Mouse (Mus musculus) cerebellum, postnatal 36 days (tissue): ENCODE measurements around the gene Tent5c.

Source experiments
- DNase-seq, 2 experiments: peaks; one replicate each; pipeline ENCODE4 v3.0.0; 2021 to 2022; ENCODE audit warnings: mixed read lengths in 2 of 2

Gene Tent5c

DNA sequence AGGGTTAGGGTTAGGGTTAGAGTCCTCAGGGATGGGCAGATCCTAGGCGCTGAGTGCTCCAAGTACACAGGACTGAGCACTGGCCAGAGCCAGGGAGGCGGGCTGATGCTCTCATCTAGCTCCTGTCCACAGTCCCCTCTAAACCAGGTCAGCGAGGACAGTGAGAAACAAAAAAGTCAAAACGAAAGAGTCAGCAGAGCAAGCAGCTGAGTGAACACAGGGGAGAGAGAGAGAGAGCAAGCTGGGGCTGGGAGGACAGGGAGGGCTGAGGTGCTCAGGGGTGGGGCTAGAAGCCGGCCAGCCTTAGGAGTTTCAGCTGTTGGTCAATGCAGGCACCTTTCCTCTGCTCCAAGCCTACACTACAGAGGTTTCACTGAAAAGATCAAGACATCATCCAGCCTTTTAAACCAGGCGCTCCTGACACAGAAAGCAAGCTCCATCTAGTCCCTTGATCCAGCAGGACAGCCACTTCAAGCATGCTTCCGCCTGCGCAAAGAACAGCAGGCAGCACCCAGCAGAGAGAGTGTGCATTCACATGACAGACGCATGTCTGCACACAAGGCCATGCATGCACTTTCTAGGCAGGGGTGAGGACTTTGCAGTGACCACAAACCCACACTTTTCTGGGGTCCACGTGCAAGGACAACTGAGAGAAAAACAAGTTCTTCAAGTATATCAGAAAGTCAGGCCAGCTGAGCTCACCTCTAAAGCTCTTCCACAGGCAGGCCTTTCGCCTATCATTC is 3.6 kb downstream of the Tent5c start:
- no peak for DNase-seq

DNA sequence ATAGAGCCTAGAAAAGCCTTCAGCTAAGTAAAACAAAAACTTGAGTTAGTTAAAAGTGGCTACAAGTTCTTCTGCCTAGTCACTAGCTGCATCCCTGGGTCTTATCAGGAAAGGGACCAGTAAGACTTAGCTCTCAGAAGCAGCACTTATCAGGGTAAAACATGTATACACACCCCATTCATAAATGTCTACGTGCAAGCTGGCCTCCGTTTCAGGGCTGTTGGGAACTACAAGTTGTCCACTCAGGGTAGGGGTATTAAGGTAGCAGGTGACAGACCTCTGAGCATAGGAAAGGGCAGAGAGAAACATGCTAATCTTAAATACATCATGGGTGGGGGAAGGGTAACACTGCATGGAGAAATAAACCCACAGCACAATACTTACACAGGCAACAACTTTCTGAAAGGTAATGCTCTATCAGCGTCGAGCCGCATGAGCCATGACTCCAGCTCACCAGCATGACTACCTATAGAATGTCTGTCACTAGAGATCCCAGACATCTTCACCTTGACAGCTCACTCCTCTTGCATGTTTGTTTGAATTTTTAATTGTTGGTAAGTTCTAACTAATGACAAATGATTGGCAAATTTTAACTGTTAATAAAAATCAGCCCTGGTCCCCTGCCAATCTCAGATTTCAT is 6.0 kb downstream of the Tent5c start:
- DNase-seq: no peak

DNA sequence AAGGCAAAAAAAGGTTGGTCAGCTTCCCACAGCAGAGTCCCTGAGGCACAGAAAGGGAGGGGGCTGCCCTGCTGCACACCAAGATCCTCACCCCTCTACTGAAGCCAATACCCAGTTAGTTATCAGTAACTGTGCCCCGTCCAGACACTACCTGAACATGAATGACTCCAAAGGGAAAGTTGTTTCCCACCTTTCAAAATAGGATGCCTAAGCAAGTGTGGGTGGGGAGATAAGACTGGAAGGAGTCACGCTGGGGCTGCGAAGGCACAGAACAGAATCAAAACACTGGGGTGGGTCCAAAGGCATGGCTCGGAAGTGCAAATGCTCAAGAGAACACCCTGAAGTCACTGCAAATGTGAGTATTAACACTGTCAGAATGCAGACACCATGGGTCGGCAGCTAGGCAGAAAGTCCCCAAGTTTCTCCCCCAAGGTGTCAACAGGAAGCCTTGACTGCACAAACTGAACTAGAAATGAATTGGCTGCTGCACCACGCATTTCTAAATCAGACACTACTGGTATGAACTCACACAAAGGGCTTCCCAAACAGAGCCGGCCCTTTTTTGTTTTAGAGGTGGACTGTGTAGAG is 6.7 kb downstream of the Tent5c start:
- no peak for DNase-seq

DNA sequence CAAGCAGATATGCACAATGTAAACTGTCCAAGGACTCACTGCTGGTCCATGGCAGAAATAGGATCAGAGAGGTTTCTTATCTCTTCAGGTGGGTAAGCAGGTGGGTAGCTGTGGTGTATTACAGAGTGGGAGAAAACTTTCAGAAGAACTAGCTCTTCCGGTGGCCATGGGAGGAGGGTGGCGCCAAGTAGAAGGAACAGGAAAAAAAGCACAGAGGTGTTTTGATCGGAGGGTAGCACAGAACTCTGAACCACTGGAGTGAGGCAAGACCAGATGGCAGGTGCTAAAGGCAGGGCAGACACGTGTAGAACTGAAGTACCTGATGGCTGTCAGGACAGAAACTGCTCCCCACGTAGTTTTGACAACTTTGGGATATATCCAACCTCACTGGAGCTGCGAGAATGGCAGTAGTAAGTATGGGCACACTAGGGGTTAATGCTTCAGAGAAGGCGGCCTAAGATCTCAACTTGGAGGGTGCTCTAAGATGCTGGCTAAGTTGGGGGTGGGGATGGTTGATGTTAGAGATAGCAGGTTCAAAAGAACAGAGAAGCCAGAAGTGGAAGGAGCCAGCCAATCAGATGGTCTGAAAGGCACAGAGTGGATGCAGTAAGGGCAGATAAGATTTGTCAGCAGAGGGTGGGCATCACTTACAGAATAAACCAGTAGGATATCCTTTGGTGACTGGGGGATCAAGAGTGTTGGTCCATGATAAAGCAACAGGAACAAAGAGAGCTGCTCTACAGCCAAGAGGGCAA is 8.7 kb downstream of the Tent5c start:
- DNase-seq: no peak

DNA sequence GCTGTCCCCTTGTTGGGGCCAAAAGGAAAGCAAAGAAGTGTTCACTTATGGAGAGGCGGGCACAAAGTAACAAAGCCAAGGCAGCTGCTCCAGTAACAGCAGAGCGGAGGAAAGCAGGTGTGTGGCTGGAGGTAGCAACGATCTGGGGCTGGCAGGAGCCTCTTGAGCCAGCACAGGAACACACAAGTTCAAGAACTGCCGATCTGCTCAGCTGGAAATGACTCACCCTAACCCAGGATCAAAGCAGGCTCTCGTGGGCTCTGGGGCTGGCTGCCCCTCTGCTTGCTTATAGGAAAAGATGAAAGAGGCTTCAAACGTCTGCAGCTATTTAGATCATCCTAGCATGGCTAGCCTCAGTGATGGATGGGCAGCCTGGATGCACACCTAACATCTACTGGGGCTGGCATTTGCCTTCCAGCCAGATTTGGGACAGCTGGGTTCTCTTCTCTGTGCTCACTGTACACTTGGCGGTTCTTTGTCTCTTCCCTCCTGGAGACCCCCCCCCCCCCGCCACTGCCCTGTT is 14.1 kb downstream of the Tent5c start:
- DNase-seq: no peak

DNA sequence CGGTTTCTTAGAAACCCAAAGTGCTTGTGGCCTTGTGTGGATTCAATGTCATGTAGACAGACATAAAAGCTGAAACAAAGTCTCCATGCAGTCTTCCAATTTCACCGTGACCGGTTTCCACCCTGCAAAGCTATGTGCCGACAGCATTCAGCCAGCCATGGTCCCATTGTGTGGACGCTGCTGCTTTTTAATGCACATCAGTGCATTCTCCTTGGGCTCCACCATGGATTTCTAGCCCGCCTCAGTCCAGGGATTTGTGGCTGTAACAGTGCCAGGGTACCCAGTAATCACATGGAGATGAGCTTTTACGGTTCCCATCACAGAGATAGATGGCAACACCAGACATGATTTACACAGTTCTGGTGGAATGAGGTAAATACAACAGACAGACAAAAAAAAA is 14.6 kb downstream of the Tent5c start:
- no peak for DNase-seq

DNA sequence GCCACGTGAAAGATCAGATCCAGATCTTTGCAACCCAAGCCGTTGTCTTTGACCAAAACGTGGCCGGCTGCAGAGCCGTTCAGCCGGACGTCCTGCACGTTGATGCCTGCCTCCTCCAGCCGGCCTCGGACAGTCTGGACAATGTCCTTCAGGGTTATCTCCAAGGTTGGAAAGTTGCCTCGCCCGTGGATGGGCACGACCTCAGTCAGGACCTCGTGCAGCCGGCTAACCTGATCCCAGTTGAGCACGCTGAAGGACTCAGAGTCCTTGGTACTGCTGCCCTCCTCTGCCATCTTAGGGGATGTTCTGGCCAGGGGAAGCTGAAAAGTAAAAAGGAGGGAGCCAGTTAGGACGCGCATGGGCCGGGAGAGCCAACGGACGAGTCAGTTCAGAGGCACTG is 16.0 kb downstream of the Tent5c start:
- no peak for DNase-seq

DNA sequence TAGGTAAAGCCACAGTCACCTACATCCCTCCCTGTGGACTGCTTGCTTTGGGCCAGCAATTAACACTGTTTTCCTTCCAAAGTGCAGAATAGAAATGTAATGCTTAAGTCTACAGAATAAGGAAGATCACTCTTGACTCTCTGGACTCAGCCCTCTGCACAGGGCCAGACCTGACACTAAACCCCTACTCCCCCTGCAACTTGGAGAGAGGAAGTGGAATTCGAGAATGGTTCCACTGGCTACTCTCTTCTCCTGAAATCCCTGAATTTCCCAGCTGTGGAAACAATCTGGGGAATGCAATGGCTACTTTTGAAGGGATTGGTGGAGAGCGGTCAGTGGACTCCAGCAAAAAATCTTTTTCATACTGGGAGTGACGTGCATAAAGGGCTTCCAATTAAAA is 18.2 kb downstream of the Tent5c start:
- DNase-seq: no peak

DNA sequence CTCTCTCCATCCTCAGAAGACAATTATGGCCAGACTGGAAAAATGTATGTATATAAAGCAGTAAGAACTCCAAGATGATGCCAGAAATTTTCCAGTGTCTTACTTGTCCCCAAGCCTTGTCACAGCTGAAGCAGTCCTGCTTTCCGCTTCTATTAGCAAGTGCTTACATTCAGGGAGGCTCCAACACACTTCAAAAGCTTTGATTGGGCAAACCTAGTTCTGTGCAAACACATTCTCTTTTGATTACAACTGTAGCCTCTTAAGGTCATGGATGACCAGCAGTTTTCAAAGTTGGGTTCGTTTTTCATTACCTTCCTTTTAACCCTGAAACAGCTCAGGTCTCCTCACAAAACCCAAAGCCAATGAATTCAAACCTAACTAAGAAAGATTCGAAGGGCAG is 19.0 kb downstream of the Tent5c start:
- DNase-seq: no peak

DNA sequence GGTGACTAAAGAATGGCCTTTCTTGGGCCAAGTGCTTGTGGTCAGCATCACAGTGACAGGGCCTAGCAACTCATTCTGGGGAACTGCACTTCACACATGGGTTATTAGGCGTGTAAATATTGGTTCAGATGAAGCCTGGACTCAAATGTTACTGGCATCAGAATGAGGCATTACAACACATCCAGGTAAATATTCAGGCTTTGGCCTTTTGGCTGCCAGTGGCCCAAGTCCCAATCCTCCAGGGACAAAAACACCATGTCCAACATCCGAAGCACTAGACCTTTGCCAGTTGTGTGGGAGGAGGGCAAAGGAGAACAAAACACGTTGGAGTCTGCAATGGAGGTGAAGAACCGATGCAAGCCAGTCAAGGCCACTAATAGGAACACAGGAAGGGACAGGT is 22.6 kb downstream of the Tent5c start:
- DNase-seq: no peak

DNA sequence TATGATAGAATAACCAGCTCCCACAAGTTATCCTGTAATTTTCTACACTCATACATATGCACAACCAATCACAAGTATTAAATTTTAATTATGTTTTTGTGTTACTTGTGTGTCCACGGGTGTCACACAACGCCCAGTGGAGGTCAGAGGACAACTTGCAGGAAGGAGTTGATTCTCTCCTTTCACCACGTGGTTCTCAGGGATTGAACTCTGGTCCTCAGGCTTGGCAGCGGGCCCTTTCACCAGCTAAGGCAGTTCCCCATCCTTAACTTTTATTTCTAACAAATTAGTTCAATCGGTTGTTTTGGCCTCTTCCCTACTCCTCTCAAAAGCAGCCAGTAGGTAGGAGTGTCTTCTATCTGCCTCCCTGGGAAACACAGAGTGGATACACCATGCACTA is 24.5 kb downstream of the Tent5c start:
- no peak for DNase-seq

DNA sequence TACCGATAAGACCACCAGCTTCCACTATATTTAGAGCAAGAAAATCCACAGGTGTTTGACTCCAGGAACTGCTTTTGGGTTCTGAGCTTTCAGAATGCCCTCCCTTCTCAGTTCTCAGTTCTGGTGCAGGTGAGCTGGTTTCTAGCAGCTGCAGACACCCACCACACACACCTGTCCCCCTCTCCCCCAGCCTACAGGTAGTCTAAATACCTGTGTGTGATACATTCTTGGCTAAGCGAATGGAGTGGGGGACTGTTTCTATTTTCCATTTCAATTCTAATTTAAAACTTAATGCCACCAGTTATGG is 25.2 kb downstream of the Tent5c start:
- no peak for DNase-seq

DNA sequence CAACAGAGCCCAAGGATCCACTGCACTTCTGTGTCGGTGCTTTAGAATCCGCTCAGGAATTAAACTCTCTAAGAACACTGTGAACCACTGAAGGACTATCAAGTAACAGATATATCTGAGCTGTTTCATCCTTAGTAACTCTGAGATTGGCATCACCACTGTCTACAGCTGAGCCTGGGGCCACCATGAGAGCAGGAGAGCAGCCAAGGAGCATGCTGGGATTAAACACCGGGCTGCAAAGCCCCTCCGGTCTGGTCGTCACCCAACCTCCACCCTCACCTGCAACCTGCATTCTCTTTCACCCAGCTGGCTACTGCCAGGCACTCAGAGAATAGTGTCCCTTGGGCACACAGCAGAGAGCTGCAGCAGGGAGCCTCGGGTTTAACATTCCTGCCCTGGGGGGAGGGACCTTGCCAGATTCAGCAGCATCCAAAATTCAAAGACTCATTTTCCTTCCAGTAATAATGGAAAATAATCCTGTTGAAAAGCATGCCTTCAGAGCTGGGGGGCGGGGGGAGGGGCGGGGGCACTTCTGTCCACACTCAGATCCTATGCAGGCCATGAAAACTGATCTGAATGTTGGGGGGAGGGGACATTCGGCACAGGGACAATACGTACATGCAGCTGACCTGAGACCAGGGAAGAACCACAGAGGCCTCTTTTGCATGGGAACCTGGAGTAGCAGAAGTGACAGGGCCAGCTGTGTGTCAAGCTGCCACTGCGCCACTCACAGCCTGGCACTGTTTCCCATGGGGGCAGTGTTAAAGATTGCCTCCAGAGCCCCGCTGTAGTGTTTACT is 25.8 kb downstream of the Tent5c start:
- DNase-seq: no peak

DNA sequence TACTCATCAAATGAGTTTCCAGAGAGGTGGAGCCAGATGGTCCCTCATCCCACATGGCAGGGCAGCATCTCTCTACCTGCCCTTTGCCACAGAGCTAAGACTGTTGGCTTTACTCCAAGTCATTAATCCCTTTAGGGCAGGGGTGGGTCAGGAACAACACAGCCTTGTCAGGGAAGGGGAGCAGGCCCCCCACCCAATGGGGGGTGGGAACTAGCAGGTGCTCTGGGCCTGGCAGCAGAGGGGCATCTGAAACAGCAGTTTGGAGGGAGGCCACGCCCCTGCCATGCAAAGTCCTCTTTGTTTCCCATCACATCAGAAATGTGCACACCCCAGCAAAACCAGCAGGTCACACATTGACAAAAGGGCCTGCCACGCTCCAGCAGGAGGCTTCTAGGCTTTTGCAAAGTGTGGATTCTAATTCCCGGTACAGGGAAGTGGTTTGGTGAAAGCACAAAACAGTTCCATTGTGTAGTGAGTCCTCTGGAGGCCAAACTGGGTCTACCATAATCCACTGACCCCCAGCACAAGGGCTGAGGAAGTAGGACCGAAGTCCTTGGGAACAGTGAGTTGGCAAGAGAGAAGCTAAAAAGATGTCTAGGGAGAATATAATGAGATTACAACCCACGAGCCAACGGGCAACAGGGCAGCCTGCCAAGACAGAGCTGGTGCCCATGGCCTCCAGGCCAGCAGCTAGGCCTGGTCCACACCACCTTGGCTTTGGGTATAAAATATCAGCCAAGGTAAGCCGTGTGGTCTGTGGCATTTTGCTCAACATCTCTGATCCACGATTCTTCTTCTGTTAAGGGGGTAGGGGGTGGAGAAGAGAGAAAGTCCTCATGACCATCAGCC is 26.7 kb downstream of the Tent5c start:
- peak; percentile 35 to 48 for DNase-seq

DNA sequence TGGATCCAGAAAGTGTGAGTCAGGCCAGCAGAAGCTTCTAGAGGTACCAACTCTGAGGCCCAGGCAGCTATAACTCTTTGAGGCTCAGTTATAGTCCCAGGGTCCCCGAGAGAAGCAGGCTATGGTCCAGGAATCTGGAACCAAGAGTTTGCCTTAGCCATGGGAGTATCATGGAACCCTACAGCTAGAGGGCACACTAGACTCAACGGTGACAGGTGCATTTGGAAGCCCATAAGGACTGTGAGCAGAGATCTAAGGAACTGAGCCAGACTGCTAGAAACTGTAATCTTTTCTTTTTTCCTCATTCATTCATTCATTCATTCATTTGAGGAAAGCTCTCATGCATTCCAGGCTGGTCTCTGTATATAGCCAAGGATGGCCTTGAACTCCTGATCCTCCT is 28.6 kb downstream of the Tent5c start:
- no peak for DNase-seq

DNA sequence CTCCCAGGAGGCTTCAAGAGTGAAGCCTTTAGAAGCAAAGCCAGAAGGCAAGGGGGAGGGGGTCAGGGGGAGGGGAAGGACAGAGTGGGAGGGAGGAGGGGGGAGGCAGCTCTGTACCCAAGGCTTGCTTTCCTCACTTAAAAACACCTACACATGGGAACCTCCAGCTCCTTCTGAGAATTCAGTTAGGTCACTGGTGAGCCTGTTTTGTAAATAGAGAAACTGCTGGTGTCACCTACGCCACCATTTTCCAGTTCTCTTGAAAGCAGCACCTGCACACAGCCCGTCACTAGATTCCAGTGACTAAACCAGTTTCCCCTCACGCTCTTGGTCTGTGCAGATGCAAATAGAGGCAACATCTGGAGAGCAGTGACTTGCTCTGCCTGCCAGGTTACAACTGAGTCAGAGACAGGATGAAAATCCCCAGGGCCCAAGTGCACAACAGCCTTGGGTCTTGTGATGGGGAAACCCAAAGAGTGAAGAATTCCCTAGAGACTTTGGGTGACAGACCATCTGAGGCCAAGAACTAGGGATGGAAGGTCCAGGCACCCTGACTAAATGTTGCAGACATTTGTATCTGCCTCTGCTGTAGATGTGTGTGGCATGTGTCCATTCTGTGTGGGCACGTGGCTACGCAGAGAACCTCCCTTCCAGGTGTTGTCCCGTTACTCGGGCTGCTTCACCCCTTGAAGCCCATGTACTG is 45.2 kb downstream of the Tent5c start:
- DNase-seq: no peak

DNA sequence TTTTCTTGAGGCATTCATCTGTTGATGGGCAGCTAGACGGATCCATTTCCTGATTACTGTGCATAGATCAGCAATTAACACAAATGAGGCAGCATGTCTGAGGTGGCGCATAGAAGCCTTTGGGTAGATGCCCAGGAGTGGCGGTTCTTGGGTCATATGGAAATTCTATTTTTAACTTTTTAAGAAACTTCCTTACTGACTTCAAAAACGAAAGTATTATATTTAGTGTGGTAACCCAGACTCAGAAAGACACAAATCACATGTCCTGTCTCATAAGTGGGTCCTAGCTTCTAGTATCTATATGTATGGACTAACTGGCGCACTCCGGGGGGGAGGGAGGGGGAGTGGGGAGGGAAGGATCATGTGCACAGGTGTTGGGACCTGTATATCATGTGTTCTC is 46.6 kb downstream of the Tent5c start:
- no peak for DNase-seq

DNA sequence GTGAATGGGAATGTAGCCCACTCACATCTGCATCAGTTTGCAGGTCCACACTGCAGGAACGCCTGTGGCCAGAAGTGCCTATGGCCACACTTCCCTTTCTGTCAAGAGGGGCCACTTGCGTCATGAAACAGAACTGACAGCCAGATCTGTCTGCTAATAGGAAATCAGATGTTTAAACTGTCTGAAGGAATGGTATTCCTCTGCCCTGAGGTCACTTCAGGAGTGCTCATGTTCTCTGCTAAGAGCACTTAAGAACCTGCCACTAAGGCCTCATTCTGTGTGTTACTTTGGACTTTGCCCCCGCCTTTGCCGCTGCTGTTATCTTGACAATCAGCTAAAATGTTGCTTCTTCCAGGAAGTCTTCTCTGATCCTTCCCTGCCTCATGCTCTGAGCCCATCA is 48.4 kb downstream of the Tent5c start:
- no peak for DNase-seq

DNA sequence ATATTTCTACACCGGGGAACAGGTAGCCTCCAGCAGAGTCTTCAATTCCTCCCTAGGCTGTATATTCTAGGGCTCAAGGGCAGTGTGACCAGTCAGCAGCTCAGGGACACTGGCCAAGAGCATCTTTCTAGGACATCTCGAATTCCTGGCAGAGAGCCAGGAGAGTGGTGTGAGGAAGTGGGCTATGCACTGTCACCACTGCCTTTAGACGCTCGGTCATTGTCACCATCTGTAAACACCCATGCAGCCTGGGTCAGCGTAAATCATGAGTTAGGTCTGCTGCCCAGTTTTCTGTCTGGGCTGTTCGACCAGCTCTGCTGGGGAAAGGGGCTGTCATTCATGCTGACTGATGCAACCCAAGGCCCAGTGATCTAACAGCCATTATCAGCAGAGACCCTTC is 49.1 kb downstream of the Tent5c start:
- DNase-seq: no peak

DNA sequence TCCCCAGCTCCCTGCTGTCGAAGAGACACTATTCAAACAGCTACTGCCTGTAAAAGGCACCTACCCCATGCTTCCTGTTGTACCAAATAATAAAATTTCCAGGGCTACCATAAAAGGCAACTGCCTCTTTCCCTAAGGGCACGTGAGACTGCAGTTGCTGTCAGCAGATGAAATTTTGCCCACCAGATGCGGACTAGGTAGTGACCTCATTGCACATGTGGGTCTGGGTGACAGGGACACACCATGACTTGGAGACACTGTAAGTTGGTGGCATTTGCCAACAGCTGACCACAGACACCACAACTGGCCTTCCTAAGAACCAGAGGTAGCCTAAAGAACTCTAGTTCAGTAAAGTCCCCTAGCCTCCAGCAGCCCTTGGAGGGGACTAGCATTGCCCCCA is 50.0 kb downstream of the Tent5c start:
- no peak for DNase-seq

DNA sequence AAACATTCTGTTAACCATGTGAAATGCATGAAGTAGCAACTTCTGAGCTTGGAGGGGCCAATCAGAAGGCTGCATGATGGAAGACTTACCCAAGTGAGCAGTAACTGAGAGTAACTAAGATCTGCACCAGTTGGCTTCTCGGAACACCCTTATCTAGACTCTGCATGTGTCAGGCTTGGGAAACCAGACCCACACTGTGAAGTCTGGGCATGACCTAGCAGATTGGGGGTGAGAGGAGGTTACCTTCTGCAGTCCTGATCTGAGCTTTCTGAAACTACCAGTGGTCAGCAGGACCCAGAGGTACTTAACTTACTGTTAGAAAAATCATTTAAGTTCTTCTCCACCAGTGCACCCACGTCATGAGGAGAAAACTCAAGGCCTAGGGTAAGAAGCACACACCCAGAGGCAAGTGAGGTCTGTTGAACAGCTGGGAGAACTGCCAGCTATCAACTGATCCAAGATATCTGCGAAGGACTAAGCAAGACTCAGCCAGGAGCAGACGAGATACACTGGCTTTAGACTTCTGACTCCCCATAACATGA is 50.6 kb downstream of the Tent5c start:
- DNase-seq: no peak
